Mouse (Mus musculus) heart, adult 2 months (tissue): Measurements from ENCODE around the gene Mtr. TPM values are rescaled to one million over a fixed set of nuclear protein-coding genes. Genes with fewer than 3 reads are reported as not detected.

ENCODE experiments used
- DNase-seq, 2 experiments: peaks; one replicate each; pipeline ENCODE4 v3.0.0; 2021
- H3K27ac ChIP-seq: fragments of 200-600 bp; 2 replicates; pipeline ENCODE4 v1.8.1; 2022
- H3K27me3 ChIP-seq: fragments of 200-500 bp; 2 replicates; pipeline ENCODE4 v1.6.1; 2012; ENCODE audit warnings: mild to moderate bottlenecking, low read length, inconsistent platforms, mixed read lengths; ENCODE audit not compliant: control insufficient read depth, insufficient read depth
- H3K36me3 ChIP-seq: fragments of 200-500 bp; 2 replicates; pipeline ENCODE4 v1.6.1; 2012; ENCODE audit warnings: low read length, inconsistent platforms; ENCODE audit not compliant: control insufficient read depth, insufficient read depth
- H3K4me1 ChIP-seq: fragments of 200-500 bp; 2 replicates; pipeline ENCODE4 v1.6.1; 2011; ENCODE audit warnings: low read length; ENCODE audit not compliant: control insufficient read depth, insufficient read depth
- H3K4me3 ChIP-seq: fragments of 200-600 bp; 2 replicates; pipeline ENCODE4 v1.8.1; 2022
- H3K79me2 ChIP-seq: fragments of 200-500 bp; replicated peaks from 2 replicates; pipeline ENCODE4 v1.6.1; 2012; ENCODE audit warnings: mild to moderate bottlenecking, inconsistent platforms, low read length, moderate library complexity, mixed read lengths; ENCODE audit not compliant: control insufficient read depth, insufficient read depth
- H3K9ac ChIP-seq: fragments of 200-500 bp; 2 replicates; pipeline ENCODE4 v1.6.1; 2012; ENCODE audit warnings: low read depth, mild to moderate bottlenecking, control low read depth, inconsistent platforms, low read length, mixed read lengths
- CTCF ChIP-seq: fragments of 200-600 bp; IDR thresholded peaks from 2 replicates; pipeline ENCODE4 v1.8.1; 2022; ENCODE audit warnings: antibody characterized with exemption, mild to moderate bottlenecking, moderate library complexity
- EP300 ChIP-seq: fragments of 200-500 bp; IDR thresholded peaks from 2 replicates; pipeline ENCODE4 v1.6.1; 2011; ENCODE audit warnings: low read depth, low read length, control low read depth; ENCODE audit not compliant: insufficient read depth
- POLR2A ChIP-seq: fragments of 200-500 bp; IDR thresholded peaks from 2 replicates; pipeline ENCODE4 v1.6.1; 2011; ENCODE audit warnings: mild to moderate bottlenecking, low read depth, low read length, control low read depth; ENCODE audit not compliant: insufficient read depth
- WGBS: fragments of 180-500 bp; shearing (Covaris S2); methylation state at CpG from one replicate; pipeline ENCODE4 v1.1.7; 2018; 5-methylcytosine and 5-hydroxymethylcytosine counted together
- intact Hi-C: fragments of 180-260 bp; cut with DNase I; formaldehyde crosslinking; loops from one replicate; pipeline ENCODE4 v1.15.1; 2025
- polyA plus RNA-seq: library from polyadenylated mRNA; depleted of rRNA; stranded (reverse); fragments of >200 nt; gene quantifications from 2 replicates; pipeline ENCODE4 v1.2.3, GENCODE M21; 2012
- total RNA-seq, 2 experiments: library from RNA; stranded (reverse); gene quantifications; 2 replicates each; pipeline ENCODE4 v1.2.3; 2021

The Mtr gene
- total and polyA plus RNA-seq, 3 experiments: 42.2 to 103 (median 88.1) TPM

GRCm38 (mm10) chr13:12194942-12195662 lies 62.8 kb downstream of the Mtr start:
- Histone ChIP-seq H3K36me3 (peaks cover 24% of the 10 kb centered on the region), H3K4me1 (peaks cover 2% of the 10 kb centered on the region; the same call in 1 of the 2 replicates), H3K9ac (no peak overlapping the region), H3K4me3 (no peak overlapping the region), H3K27me3 (no peaks in the 10 kb centered on the region), H3K27ac (no peak overlapping the region), H3K79me2 (no peaks in the 10 kb centered on the region)
- 69% methylated on average over 12 of the region's 12 CpGs for WGBS
- no peak for DNase-seq
- TF ChIP-seq EP300 (no peak), CTCF (no peak), POLR2A (no peak)
- intact Hi-C loops: loop anchor here (5.0 kb wide), 1 partner anchor 63 kb away; no protein-coding TSS in a partner anchor

GRCm38 (mm10) chr13:12189219-12189618 lies 68.7 kb downstream of the Mtr start:
- 87% methylated on average over 11 of the region's 11 CpGs for WGBS
- Histone ChIP-seq H3K36me3 (peaks cover 1% of the 10 kb centered on the region; the same call in 1 of the 2 replicates), H3K4me1 (no peaks in the 10 kb centered on the region), H3K27ac (no peak overlapping the region), H3K4me3 (no peak overlapping the region), H3K9ac (no peak overlapping the region), H3K27me3 (no peaks in the 10 kb centered on the region), H3K79me2 (no peaks in the 10 kb centered on the region)
- DNase-seq: peak in 1 of 2 experiments; percentile 58
- intact Hi-C loops: no loop called here
- no peak for TF ChIP-seq EP300

- intact Hi-C loops: no loop called here
- Histone ChIP-seq H3K4me3 (no peak overlapping the region), H3K36me3 (peaks cover 1% of the 10 kb centered on the region; the same call in 1 of the 2 replicates), H3K79me2 (no peaks in the 10 kb centered on the region), H3K27me3 (no peaks in the 10 kb centered on the region), H3K4me1 (no peaks in the 10 kb centered on the region), H3K9ac (no peak overlapping the region), H3K27ac (no peak overlapping the region)
- 66% methylated on average over 11 of the region's 11 CpGs for WGBS
- TF ChIP-seq POLR2A (no peak), CTCF (no peak), EP300 (no peak)
- no peak for DNase-seq
Measured at GRCm38 (mm10) chr13:12188804-12189203, 69.1 kb downstream of the Mtr start.

DNA sequence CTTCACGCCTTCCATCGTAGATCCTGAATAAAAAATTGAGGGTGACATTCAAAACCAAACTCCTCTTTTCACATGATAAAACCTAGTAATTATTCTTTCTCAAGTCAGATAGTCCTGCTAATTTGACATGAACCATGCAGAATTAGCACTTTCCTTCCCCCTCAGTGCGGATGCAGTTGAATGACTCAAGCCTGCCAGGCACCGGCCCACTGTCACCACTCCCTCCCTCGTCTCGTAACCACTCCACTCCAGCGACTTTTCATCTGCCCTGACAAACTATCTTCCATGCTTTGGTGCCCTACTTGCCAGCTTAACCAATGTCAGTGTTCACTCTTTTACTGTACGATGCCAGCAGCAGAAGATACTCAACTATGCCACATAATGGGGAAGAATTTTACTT lies 78.4 kb downstream of the Mtr start:
- no peaks in the 10 kb centered on the region for H3K27me3 ChIP-seq
- intact Hi-C loops: no loop called here
- DNase-seq: no peak
- WGBS: 54% methylated on average over 8 of the region's 8 CpGs
- TF ChIP-seq EP300 (no peak), POLR2A (no peak), CTCF (no peak)
- no peaks in the 10 kb centered on the region for H3K36me3 ChIP-seq
- H3K79me2 ChIP-seq: no peaks in the 10 kb centered on the region
- no peaks in the 10 kb centered on the region for H3K4me1 ChIP-seq
- H3K4me3 ChIP-seq: no peak overlapping the region
- no peak overlapping the region for H3K9ac ChIP-seq
- H3K27ac ChIP-seq: no peak overlapping the region

- WGBS: 53% methylated on average over 3 of the region's 3 CpGs
- Histone ChIP-seq H3K4me3 (no peak overlapping the region), H3K27ac (no peak overlapping the region), H3K36me3 (no peaks in the 10 kb centered on the region), H3K27me3 (no peaks in the 10 kb centered on the region), H3K79me2 (no peaks in the 10 kb centered on the region), H3K4me1 (no peaks in the 10 kb centered on the region), H3K9ac (no peak overlapping the region)
- TF ChIP-seq POLR2A: no peak
- no peak for TF ChIP-seq EP300
- TF ChIP-seq CTCF: no peak
- intact Hi-C loops: no loop called here
- DNase-seq: peak in 1 of 2 experiments; percentile 4
Measured at GRCm38 (mm10) chr13:12176761-12177160, 81.2 kb downstream of the Mtr start.

DNA sequence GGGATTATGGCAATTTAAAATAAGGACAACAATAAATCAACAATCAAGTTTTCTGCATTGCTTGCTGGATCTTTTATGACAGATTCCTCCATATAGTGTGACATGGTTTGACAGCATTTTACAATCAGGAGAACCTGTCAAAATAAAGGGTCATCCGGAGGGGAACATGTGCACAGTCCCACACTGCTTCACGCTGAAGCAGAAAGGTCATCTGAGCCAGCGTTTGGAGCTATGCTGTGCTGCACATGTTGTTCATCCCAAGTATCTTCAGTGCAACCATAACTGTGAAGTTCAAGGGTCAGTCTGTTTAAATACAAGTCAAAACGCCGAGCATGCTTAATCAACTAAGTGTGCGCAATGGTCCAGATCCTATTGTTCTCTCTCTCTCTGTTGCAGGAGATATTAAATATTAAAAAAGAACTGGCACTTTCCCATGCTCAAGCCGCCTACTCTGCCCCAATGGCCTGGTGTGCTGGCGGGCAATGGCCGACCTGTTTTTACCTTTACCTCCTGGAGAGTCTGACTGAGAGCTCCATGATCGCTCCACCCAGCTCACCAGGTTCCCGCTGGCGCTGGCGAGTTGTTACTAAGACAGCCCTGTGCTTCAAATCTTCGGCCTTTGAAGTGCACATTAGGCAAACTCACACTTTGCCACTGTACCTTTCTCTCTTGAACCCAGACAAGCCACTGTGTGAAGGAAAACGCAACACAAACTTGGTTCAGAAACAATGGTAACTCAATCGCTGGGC lies 81.8 kb downstream of the Mtr start:
- Histone ChIP-seq H3K36me3 (no peaks in the 10 kb centered on the region), H3K79me2 (no peaks in the 10 kb centered on the region), H3K27ac (no peak overlapping the region), H3K9ac (no peak overlapping the region), H3K27me3 (no peaks in the 10 kb centered on the region), H3K4me3 (no peak overlapping the region), H3K4me1 (no peaks in the 10 kb centered on the region)
- intact Hi-C loops: no loop called here
- WGBS: 56% methylated on average over 16 of the region's 16 CpGs
- peak in 1 of 2 experiments; percentile 10 for DNase-seq
- TF ChIP-seq CTCF (no peak), POLR2A (no peak), EP300 (no peak)
